Mouse (Mus musculus): Measurements from ENCODE around the gene Gstm6.
"Not testable (repeated sequence)": the region's sequence is repeated elsewhere in the genome, so short reads cannot be mapped to it uniquely, and the experiment has no call there.

Gene Gstm6

DNA sequence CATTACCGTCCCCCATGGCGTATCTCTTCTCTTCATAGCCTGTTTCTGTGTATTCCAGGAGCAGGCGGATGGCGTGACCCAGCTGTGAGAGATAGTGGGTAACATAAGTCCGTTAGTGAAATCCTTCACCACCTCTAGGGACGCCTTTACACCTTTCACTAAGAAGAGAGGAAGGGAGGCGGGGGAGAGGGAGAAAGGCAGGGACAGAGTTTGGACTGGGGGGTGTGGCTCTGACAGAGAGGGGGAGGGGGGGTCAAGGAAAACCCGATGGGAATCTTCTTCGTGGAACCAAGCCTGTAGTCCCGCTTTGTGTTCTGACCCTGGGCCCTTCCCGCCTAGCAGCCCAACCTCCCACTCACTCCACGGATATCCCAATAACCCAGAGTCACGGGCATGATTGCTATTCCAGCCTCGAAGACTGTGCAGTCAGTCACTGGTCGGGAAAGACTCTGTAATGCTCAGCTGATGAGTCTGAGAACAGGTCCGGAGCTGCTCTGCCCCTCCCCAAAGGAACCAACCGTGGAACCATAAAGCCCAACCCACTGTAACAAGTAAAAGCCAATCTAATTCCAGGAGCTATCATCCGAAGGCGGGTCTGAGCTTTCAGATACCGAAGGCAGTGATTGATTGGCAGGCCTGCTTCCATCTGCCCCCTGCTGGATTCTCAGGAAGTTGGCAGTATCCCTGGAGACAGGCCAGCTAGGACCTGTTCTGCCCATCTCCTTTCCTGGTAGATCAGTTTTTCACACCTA, at the start of gene Gstm6:
Gene Gstm6 (minus strand): TSS at position 511 of the 752 bp plus-strand sequence.
- peak; percentile 49 to 56 for DNase-seq

DNA sequence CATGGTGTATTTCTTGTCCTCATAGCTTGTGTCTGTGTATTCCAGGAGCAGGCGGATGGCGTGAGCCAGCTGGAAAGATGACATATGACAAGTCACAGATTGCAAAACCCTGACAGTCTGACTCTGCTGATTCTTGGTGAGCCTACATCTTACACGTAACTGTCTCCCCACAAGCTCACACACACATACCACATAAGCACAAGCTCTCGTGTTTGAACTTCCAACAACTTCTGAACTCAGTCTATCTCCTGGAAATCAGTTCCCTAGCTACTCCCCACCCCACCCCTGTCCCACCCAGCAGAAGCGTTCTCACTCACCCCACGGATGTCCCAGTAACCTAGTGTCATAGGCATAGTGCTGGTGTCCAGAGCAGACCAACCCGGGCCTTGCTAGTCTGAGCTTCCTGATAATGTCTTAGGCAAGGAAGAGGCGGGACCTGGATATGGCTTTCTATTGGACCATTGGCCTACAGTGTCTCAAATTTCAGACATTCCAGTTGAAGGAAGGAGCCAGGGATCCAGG, 42.6 kb upstream of the Gstm6 start, which contains the start of gene Gstm2:
Gene Gstm2 (minus strand): TSS at position 413 of the 522 bp plus-strand sequence.
- no peak for DNase-seq

DNA sequence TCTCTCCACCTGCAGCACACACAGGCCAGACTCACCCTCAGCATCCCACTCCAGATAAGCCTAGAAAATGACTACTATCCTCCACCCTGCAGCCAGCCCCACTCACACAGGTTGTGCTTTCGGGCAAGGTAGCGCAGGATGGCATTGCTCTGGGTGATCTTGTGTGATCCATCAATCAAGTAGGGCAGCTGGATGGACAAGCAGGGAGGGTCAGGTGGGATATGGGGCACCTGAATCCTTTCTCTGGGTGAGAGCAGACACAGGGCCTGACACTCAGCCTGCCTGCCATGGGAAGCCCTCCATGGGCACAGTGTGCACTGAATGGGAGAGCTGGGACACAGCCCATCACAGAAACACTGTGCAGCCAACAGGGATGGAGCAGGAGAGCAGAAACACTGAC, 41.6 kb upstream of the Gstm6 start:
- not testable (repeated sequence) for DNase-seq

DNA sequence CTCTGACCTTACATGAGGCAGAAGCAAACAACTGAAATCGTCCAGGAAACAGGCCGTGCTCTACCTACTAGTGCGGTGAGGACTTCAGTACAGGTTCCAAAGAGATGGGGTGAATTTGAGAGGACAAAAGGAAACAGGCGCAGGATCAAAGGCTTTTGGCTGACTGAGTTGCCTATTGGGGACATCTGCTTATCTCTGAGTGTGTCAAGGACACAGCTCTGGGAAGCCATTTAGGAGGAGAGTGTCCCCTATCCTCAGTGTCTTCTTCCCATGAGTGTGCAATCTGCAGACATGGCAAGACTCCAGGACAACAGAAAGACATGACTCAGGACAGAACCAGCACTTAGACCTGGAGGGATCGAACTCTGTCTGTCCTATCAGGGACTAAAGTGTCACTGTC, 40.9 kb upstream of the Gstm6 start:
- no peak for DNase-seq

DNA sequence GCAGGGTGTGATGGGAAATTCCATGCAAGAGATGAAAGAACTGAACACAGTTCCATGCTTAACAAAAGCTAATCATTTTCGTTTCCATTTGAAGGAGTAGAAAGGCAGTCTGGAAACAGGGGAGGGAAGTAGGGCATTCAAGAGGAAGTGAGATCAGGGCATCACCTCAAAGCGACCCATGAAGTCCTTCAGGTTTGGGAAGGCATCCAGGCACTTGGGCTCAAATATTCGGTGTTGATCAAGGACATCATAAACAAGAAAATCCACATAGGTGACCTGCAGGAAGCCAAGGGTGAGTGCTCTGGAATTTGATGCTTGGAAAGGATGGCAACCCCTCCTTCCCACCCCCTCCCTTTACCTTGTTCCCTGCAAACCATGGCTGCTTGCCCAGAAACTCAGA, 40.2 kb upstream of the Gstm6 start:
- DNase-seq, result no peak

DNA sequence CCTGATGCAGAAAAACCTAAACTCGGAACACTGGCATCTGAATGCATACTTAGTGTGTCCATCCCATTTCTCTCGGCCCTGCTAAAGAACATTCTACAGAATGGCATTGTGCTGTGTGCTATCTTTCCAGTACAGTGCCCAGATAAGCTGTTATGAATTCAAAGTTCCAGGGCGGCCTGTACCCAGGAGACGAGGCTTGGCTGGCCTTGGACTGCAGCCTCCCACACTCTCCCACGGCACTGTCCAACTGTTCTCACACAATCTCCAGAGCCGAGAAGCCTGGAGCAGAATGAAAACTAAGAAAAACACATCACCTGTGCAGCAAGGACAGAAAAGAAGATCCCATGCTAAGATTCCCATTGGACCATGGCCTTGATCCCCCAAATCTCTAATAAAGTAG, 39.2 kb upstream of the Gstm6 start:
- no peak for DNase-seq

DNA sequence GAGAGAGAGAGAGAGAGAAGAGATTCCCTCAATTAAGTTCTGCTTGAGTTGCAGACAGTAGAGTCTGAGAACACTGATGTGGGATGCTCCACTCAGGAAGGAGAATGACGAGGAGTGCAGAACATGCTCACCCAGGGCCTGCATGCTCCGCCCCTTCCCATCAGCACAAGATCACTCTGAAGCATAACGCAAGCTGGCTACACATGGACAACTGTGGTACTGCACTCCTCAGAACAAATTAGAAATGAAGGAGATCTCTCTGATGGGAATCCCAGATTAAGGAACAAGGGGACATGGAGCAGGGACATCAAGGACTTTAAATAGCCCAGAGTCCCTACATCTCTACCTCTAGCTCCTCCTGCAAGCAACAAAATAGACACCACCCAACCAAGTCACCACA, 37.7 kb upstream of the Gstm6 start:
- no peak for DNase-seq

DNA sequence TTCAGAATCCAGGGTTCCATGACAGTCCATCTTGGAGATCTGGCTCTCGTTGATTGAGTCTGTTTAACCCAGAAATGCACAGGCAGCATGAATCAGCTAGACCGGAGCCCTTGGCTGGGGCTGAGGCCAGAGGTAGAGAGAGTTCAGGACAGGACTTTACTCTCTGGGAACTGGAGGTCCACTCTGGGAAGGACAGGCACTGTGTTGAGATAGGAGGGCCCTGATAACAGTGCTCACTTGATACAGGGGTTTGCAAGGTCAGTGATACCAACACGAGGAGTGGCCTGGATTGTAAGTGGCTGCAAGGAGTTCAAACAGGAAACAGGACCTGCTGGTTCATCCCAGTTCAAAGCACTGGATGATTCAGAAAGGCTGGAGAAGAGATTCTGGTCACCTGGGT, 34.1 kb upstream of the Gstm6 start:
- no peak for DNase-seq

DNA sequence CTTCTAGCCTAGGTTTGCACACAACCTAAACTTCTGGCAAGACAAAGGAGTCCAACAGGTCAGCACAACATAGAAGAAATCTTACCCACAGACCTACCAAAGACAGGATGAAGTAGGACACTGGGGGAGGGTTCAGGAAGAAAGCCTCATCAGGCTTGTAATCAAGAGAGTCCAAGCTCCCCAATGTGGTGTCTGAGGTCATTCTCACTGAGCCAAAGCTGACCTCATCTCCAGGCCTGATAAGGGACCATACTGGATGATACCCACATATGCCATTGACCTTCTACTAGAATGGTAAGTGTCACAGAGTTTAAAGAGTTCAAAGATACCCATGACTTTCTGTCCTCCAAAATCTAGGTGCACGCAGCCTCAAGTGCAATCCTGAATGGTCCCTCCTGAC, 30.7 kb upstream of the Gstm6 start:
- no peak for DNase-seq

DNA sequence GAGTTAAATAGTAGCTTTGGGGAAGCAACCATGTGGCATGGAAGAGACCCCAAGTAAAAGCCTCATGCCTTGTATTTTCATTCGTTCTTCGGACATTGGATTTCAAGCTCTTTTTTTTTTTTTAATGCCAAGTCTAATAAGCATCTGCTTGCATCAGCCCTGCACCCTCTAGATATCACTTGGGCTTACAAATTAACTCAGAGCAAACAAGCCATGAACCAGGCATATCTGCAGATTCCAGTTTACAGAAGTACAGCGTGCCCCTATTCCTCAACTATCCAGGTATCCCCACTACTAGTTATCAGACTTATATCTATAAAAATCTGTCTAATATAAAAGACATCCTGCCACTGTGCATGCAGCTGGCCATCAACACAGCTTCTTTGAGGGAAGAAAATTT, 28.5 kb upstream of the Gstm6 start:
- DNase-seq, result no peak

DNA sequence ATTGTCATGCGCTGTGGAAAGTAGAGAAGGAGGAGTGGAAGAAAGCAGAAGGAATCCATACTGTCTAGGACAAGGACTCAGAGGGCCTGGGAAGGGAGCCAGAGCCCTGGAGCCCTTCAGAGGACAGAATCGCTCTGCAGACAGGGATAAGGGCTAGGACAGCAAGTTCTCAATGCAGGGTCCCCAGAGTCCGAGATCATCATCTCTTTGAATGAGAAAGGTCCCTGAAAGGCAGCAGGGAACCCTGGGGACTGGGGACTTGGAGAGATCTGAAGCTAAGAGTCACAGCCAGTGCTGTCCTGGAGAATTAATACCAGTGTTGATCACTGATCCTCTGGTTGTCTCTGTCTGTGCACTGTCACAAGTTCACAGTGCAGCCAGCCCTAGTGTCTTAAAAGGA, 27.6 kb upstream of the Gstm6 start:
- DNase-seq, result not testable (repeated sequence)

DNA sequence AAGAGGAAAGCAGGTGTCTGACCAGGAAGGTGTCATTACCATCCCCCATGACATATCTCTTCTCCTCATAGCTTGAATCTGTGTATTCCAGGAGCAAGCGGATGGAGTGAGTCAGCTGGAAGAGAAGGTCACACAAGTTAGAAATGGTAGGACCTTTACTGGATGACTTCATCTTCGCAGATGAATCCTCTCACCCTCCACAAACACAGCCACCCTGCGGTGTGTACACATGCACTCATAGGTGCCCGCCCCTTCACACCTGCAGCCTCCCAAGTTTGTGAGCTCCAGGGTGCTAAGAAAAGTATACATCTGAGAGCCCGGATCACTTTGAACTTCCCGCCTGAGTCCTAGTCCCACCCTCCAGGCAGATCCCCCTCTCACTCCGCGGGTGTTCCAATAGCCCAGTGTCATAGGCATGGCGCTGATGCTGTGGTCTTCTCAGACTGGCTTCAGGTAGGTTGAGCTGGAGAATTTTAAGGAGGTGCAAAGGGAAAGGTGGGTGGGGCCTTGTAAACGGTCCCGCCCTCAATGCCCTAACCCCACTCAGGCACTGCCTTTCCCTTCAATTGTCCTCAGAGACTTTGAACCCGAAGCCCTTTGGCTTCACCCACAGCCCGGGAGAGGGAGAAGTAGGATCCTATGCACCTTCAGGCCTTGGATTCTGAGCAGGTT, 25.3 kb upstream of the Gstm6 start, which contains the start of gene Gstm3:
Gene Gstm3 (minus strand): TSS at position 560 of the 672 bp plus-strand sequence.
- DNase-seq, result no peak

DNA sequence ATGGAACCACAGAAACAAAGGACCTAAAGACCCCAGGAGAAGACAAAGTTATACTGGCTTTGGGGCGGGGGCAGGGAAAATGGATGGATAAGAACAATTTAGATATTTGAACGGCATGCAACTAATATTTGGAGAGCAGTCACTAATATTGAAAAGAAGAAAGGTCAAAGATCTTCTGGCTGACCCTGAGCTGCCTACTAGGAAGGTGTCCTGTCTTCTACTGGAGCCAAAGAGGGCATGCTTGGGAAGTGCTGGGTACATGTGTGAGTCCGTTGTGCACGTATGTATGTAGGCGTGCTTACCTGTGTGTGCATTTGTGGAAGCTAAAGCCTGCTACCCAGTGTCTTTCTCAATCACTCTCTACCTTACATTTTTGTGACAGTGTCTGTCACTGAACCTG, 23.1 kb upstream of the Gstm6 start:
- DNase-seq, result no peak

DNA sequence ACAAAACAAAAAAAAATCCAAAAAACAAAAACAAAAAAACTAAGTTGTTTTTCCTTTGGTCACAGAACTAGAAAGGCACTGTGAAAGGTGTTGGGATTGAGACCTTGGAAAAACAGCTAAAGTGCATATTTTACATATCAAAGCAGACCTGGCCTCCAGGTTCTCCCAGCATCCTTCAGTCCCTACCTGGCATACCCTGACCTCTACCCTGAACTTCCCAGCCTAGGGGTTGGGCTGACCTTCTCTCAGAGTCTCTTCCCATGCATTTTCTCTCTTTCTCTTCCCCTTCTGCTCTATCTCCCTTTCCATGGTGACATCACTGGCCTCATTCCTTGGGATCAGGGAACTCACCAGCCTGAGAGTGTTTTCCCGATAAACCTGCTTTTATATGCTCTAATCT, 22.0 kb upstream of the Gstm6 start:
- no peak for DNase-seq

DNA sequence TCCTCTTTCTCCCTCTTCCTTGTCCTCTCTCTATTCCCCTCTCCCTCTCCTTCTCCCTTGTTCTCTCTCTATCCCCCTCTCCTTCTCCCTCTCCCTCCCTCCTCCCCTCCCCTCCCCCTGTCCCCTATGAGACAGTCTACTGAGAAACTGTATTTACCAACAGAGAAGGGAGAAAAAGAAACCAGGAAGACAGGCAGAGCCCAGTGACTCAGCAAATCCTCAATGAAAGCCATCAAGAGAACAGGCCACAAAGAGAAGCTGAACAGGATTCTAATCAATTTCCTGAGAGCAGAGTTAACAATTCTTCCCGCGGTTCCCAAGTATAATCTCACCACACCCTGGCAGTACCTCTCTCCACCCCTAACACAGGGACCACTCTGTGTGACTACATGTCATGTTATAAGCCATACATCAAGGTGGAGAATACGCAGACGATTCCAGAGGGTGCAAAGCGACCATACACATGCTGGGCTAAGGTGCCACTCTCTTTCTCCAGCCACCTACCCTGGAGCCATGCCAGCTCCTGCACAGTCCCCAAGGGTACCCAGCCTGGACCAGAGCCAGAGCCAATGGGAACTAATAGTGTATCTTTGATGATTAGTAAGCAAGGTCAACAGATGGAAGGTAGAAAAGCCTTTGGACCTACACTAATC, 21.2 kb upstream of the Gstm6 start:
- peak in 1 of 2 experiments; percentile 25 for DNase-seq

DNA sequence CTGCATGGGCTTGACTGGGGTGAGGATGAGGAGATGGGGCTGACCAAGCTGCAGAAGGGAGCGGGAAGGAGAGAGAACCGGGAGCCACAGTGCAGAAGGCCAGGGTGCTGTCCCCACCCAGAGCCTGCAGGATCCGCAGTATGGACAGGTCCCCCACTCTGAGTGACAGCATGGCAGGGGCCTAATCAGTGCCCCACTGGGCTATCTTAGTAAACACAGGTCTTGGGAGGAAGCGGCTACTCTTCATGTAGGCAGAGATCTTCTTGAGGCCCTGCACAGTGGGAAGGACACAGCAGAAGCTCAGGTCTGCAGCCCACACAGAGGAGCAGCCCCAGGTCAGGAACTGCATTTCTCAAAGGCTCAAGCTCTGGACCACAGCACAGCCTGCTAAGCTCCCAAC, 20.5 kb upstream of the Gstm6 start:
- no peak for DNase-seq

DNA sequence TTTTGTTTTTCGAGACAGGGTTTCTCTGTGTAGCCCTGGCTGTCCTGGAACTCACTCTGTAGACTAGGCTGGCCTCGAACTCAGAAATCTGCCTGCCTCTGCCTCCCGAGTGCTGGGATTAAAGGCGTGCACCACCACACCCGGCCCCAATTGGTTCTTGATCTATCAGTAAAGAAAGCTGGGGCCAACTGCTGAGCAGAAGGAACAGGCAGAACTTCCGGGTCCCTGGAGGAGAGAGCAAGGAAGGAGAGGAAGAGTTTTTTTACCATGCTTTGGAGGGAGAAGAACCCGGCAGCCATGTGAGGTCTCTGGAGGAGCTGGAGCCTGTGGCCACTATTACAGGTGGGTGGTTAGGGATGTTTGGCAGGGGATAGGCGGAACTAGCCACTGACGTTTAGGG, 11.7 kb upstream of the Gstm6 start:
- DNase-seq, result not testable (repeated sequence)

DNA sequence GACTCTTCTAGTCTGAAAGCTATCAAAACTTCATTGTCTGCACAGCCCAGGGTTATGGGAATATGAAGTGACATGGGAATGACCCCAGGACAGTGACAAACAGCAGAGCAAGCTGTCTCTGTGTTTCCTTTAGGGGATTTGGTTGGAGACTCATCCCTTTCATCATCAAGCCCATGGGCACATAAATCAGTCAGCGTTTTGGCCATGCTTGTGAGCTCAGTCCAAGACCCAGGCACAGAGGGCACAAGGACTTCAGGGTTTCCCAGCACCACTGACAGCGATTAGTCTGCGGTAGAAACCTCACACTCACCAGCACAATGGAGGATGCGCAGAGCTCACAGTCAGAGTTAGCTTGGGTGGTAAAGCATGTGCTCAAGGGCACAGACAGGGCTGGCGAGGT, 10.4 kb upstream of the Gstm6 start:
- no peak for DNase-seq

DNA sequence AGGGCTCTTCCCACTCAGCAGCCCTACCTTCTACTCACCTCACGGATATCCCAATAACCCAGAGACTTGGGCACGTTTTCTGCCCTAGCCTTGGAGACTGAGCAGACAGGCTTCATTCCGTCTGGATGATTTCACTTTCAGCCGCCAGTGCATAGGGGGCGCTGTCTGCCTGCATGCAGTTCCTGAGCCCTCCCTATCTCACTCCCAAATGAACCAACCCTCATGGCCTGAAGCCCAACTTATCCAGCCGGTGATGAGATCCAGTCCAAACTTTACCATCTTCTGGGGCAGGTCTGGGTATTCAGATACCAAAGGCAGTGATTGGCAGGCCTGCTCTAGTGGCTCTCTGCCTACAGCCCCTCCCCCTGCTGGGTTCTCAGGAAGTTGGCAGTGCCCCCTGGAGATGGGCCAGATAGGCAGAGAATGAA, 9.8 kb upstream of the Gstm6 start:
- peak; percentile 89 to 91 for DNase-seq

DNA sequence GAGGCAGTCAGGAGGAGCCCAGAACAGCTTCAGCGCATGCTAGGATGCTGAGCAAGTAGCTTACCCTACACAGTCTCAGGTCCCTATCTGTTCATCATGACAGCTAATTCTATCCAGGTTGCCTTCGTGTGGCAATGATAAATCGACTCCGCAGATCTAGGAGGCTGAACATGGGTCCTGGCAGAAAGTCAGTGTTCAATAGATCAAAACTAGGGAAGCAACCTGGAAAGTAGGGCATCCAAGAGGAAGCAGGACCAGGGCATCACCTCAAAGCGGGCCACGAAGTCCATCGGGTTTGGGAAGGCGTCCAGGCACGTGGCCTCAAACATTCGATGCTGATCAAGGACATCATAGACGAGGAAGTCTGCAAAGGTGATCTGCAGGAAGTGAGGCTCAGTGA, 7.0 kb upstream of the Gstm6 start:
- no peak for DNase-seq

DNA sequence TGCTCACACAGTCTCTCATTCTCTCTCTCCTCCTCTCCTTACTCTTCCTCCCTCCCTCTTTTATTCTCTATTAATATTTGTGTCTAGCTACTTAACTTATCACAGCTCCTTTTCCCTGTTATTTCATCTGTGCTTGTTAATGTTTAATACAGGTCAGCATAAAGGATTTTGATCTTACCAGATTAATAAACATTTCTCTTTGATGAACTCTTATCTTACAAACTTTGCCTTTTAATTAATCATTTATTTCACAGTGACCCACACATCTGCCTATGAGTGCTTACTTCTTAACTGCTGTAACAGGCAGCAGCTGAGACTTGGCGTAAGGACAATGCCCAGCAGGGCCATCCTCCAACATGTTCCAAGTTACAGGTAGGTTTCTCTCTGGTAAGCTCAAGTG, 5.9 kb upstream of the Gstm6 start:
- DNase-seq, result not testable (repeated sequence)

DNA sequence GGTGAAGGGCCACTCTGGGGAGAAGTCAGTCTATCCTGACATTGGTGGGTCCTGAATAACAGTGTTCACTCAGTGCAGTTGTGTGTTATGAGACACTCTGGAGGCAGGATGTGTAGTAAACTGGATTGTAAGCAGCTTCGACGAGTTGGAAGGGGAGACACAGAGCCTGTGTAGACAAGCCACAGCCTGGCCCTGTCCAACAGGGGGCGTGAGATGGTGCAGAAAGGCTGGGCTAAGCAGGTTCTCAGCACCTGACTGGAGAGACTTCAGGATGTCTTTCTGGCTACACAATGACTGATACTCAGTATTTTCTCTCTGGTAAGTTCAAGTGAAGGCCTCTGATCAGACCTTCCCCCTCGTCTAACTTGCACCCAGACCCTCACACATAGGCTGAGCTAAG, 2.2 kb upstream of the Gstm6 start:
- no peak for DNase-seq

DNA sequence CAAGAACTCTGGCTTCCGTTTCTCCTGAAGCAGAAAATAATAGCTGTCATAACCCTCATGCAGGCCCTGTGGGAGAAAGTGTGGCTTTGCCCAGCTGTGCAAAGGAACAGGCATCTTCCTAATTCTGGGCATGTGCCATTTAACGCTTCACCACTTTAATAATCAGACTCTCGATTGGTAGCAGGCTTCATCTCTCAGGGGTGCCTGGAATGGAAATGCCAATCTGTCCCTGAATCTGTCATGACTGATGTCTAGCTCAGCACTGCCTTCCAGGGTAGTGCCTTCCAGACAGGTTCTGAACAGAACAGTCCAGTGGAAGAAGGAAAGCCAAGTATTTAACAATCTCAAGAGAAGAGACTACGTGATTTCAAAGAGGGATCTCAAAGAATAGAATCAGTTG, 2.3 kb downstream of the Gstm6 start:
- peak; percentile 45 to 64 for DNase-seq

DNA sequence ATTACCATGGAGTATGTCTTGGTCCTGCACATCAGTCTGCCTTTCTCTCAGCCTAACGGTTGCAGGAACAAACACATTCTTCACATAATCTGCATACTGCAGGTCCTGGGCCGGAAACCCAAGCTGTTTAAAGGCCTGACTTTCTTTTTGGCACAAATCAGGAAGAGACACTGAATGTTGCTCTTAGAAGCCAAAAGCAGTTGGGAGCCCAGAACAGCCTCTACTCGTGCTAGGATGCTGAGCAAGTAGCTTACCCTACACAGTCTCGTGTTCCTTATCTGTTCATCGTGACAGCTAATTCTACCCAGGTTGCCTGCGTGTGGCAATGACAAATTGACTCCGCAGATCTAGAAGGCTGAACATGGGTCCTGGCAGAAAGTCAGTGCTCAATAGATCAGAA, 3.0 kb downstream of the Gstm6 start:
- no peak for DNase-seq

All from cerebellum, postnatal 14 days (tissue).